Mouse (Mus musculus) frontal cortex, postnatal 10 days (tissue): ENCODE data around the gene Gm20481.
A peak's percentile ranks its signal among the peaks of the same experiment; 100 is the strongest.
"Not testable (repeated sequence)": the region's sequence is repeated elsewhere in the genome, so short reads cannot be mapped to it uniquely, and the experiment has no call there.

ENCODE experiments used
- DNase-seq, 2 experiments: peaks; one replicate each; pipeline ENCODE4 v3.0.0; 2022; ENCODE audit warnings: low spot score in 2 of 2, mixed read lengths in 1 of 2

Gm20481 gene

DNA sequence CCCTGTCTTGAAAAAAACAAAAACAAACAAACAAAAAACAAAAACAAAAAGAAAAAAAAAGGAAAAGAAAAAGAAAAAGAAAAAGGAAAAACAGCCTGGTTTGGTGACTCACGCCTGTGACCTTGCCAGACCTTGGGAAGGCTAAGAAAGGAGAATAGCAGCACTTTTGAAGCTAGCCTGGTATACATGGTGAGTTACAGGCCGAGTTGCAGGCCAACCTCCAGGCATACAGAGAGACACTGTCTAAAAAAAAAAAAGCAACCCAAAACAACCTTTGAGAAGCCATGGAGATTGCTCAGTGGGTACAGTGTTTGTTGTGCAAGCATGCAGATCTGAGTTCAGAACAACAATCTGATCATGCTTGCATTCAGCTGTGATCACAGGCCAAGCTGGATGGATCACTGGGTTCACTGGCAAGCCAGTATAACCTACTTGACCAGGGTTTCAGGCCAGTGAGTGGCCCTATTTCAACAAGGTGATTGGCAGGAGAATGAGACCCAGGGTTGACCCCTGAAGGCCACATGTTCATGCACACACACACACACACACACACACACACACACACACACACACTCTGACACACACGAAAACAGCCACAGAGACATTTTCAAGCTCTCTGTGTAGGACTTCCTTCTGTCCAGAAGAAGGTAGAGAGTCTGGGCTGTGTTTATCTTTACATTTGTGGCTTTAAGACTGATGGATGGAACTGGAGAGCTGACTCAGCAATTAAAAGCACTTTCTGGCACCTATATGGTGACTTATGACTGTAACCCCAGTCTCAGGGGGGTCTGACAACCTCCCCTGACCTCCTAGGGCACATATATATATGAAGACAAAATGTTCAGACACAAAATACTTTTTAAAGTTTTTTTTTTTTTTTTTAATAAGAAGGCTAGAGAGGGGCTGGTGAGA is 6.1 kb downstream of the Gm20481 start:
- DNase-seq, result no peak

DNA sequence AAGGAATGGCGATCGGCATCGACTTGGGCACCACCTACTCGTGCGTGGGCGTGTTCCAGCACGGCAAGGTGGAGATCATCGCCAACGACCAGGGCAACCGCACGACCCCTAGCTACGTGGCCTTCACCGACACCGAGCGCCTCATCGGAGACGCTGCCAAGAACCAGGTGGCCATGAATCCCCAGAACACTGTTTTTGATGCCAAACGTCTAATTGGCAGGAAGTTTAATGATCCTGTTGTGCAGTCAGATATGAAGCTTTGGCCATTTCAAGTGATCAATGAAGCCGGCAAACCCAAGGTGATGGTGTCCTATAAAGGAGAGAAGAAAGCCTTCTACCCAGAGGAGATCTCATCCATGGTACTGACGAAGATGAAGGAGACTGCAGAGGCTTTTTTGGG is 7.3 kb downstream of the Gm20481 start:
- DNase-seq, result no peak

DNA sequence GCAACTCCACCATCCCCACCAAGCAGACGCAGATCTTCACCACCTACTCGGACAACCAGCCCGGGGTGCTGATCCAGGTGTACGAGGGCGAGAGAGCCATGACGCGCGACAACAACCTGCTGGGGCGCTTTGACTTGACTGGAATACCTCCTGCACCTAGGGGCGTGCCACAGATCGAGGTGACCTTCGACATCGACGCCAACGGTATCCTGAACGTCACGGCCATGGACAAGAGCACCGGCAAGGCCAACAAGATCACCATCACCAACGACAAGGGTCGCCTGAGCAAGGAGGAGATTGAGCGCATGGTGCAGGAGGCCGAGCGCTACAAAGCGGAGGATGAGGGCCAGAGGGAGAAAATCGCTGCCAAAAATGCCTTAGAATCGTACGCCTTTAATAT is 8.5 kb downstream of the Gm20481 start:
- no peak for DNase-seq

DNA sequence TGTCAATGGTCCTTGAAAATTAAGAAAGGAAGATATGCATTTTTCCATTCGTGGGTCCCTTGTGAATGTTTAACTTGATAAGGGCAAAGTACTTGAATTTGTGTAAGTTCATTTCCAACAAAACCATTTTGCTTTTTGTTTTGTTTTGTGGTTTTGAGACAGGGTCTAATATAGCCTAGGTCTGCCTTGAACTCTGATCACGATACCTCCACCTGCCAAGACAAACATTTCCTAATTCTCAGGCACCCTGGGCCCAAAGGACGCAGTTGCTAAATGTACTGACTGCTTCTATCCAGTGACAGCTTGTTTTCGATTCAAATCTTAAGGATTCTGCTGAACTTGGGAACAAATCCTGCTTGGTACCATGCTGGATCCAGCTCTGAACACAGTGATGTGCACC is 9.9 kb downstream of the Gm20481 start:
- no peak for DNase-seq

DNA sequence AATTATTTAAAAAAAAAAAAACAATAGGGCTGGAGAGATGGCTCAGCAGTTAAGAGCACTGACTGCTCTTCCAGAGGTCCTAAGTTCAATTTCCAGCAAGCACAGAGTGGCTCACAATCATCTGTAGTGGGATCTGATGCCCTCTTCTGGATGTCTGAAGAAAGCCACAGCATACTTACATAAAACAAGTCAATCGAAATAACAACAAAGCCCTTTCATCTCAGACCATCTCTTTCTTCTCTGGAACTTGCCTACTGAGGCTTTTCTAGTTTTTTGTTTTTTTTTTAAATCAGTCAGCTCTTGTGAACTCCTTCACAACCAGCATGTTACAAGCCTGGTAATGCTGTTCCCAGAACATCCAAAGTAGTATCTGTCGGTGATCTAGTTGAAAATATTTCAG is 10.9 kb downstream of the Gm20481 start:
- no peak for DNase-seq

DNA sequence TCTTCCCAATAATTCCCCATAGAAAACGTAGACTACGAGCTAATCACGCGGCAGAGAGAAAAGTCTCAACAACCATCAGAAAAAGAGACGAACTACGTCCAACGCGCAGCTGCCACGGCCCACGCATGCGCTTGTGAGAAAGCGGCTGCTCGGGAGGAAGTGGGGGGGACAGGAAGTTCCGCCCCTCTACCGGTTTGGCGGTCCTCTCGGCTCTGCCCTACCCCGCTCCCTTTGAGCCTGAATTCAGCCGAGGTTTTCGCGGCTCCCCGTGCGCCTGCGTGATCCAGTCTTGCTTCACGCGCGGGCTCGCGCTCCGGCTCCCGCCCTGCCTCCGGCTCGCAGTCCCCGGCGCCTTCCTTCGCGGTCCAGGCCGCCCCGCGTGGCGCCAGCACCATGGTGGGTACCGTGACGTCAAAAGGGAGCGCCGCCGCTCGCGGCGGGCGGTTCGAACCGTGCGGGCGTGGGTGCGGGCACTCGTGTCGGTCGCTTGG is 12.0 kb downstream of the Gm20481 start, which contains the start of gene Lsm2:
Gene Lsm2 (plus strand): TSS at position 173 of the 491 bp plus-strand sequence.
- peak; percentile 81 to 89 for DNase-seq

DNA sequence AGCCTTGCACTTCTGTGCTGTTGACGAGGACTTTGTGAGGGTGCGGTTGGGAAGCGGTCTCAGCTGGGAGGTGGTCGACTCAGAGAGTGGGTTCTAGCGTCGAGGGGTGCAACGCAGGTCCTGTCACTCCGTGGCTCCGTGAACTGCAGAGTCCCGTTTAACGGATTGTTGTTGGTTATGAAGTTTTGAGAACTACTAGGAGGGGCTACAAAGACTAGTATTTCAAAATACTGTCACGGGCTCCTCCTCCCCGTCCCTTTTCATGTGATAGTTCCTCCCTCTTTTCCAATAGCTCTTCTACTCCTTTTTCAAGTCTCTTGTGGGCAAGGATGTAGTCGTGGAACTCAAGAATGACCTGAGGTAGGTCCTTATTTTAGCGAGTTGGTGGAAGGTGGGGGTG is 12.6 kb downstream of the Gm20481 start:
- DNase-seq, result no peak

DNA sequence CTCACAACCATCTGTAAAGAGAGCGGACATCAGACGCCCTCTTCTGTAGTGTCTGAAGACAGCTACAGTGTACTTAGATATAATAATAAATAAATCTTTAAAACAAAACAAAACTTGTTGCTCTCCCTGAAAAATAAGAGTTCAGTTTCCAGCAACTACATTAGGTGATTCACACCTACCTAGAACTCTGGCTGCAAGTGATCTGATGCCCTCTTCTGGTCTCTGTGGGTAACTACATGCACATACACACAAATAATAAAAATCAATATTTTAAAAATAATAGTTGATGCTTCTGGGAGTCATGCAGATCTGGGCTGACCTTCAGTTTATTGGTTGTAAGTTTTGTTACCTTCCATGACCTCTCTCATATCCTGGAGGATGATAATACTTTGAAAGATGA is 14.5 kb downstream of the Gm20481 start:
- DNase-seq, result no peak

DNA sequence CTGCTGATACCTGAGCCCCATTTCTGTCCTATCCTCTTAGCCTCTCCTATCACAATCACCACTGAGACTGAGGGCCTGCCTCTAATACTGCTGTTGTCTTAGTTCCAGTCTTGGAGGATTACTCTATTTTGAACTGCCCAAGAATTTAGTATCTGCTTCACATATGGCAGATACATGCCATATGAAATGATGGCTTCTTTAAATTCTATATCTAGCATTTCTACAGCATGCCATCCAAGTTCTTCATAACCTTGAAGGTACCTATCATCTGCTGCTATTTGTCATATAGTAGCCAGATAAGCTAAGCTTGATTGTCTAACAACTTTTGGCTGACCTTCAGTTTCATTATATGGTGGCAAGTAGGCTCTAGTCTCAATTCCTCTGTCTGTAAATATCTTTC is 25.0 kb downstream of the Gm20481 start:
- DNase-seq, result no peak

DNA sequence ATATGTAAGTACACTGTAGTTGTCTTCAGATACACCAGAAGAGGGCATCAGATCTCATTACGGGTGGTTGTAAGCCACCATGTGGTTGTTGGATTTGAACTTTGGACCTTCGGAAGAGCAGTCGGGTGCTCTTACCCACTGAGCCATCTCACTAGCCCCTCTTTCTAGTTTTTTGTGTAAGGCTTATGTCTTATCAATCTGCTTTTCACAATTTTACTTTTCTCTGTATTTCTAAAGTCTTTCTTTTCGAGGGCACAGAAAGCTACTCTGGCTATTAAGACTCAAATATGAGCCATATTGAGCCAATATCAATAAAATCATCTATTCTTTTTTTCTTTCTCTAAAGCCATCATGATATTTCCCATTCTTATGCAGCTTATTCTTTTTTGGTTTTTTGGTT is 25.5 kb downstream of the Gm20481 start:
- not testable (repeated sequence) for DNase-seq

DNA sequence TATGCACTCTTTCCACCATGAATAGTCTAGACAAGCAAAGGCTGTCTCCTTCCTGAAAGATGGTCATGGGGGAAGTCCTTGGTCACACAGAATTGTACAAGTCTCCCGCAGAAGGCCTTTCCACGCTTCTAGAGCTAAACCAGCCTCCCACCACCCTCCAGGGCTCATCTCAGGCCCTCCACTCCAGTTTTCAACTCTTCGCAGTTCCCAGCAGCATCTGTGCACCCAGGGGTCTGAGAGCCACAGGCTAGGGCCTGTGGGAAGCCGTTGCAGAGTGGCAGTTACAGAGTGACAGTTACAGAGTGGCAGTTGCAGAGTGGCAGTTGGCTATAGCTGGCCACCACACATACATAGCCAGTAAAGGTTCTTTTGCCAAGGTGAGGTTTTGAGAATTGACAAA is 26.2 kb downstream of the Gm20481 start:
- DNase-seq, result not testable (repeated sequence)

DNA sequence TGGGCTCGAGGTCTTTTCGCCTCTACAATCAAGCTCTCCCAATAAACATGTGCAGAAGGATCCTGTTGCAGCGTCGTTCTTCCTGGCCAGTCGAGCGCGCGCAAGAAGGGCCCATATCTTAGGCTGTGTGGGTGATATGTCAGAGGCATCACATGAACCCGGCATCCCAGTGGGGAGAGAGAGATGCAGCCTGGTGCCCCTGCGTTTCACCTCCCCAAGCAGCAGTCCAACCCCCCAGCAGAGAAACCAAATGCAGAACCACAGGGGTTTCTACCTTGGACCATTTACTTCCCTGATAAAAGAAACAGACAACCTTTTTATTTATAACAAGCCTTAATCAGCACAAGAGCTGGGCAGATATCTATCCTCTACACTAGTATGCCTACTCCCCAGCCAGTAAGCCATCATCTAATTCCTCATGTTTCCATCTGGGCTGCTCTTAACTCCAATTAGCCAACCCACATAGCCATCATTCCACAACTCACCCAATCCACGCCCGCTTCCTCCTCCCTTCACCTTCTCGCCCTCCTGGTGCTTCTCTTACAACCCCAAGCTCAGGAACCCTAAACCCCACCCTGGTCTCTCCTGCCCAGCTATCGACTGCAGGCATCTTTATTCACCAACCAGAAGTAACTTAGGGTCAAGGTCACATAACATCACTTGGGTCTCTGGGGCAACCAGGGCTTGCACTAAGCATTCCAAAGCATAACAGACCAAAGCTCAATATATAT is 26.9 kb downstream of the Gm20481 start:
- DNase-seq, result no peak

DNA sequence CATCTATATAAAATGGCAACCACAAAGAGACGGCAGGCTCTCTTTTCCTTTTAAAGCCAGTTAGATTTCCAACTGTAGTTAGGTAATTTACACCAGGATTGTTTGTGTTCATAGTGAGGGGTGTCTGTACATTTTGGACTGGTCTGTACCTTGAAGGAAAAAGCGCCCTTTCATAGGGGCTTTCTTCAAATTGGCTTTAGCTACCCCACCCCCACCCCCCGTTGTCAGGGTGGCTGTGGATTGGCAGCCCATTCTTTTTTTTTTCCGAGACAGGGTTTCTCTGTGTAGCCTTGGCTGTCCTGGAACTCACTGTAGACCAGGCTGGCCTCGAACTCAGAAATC is 27.4 kb downstream of the Gm20481 start:
- no peak for DNase-seq

DNA sequence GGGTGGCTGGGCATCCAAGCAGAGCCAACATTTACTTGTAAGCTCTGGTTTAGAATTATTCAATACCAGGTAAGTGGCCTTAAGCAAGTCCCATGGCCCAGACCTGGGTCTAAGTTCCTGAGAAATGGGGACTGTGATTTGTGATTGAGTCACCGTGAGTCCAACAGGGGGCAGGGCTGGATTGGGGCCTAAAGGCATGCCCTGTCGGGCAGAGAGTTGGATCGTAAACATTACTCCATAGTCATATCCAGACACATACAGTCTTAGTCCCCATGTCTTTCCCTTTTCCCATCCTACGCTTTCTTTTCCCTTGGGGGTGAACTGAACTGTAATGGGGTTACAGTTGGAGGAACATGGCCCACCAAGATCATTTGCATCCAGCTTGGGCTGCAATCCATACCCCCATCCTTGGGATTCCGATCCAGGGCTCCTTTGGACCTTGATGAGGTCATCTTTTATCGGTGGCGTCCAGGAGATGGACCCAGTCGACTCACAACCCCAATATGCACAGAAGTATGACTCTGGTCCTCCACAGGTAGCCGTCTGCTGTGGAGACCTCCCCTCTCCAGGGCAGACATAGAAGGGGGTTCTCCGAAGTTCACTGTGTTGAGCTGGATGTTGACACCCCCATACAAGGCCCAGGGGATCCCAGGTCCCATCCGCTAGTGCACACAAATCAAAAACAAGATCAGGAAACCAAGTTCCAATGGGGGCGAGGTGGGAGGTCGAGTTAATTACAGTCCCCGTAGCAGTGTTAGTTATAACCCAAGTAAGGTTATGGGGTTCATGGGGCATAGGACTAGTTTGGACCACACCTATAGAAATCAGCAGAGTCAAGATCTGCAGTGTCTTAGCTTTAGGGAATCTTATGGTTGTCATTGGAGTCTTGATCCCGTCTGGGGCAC is 29.1 kb downstream of the Gm20481 start:
- no peak for DNase-seq

DNA sequence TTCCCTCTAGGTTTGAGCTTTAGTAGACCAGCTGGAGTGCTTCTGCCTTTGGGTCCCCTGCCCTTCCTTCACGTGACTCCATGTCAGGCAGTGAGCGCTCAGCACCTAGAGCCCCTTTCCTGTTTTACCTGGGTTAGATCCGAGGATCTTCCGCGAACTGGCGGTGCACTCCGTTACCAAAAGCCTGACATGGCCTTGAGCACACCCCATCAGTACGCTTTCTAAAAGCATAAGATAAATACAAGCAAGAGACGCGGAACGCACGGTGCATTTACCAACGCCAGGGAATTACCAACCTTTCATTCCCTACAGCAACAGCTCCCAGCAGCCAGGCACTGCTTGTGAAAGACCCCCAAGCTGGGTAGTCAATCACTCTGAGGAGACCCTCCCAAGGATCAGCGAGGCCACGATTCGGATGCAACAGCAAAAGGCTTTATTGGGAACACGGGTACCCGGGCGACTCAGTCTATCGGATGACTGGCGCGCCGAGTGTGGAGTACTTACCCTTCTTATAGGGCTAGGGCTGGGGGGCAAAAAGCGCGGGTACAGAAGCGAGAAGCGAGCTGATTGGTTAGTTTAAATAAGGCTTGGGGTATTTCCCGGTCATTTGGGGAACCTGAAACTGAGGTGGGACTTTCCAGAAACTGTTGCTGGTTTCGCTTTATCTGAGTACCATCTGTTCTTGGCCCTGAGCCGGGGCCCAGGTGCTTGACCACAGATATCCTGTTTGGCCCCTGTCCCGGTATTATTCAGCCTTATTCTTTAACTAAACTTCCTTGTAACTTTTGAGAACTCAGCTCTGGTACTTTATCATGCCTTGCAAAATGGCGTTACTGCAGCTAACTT is 30.4 kb downstream of the Gm20481 start:
- DNase-seq, result not testable (repeated sequence)

DNA sequence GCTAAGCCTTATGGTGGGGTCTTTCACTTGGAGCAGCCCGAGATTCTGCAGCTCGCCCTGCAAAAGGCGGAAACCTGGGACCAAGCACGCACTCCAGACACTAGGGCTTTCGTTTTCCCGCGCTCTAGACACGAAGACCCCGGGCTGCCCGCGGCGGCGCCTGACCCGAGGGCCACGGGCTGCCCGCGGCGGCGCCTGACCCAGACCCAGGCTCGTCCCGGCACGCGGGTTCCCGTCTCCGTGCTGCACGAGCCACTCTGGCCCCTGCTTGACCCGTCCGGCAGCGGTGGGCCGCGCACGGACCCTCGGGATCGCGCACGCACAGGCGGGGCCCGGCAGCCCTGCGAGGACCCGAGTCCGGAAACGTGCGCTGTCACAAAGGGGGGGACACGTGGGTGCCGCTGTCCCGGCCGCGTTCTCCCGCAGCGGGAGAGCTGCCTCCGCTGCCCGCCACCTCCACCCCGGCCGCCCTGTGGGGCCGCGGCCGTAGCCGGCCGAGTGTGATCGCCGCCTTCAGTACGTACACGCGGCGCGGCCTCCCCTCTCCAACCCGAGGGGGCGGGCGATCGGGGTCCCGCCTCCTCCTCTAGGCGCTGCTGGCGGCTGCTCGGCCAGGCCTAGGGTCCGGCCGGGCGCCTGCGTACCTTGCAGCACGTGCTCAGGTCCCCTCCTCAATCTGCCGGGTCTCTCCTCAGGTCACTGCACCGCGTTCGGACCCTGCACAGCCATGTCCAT is 31.2 kb downstream of the Gm20481 start, which contains the start of gene Vars:
Gene Vars (plus strand): TSS at position 271 of the 735 bp plus-strand sequence.
- peak; percentile 70 to 83 for DNase-seq

DNA sequence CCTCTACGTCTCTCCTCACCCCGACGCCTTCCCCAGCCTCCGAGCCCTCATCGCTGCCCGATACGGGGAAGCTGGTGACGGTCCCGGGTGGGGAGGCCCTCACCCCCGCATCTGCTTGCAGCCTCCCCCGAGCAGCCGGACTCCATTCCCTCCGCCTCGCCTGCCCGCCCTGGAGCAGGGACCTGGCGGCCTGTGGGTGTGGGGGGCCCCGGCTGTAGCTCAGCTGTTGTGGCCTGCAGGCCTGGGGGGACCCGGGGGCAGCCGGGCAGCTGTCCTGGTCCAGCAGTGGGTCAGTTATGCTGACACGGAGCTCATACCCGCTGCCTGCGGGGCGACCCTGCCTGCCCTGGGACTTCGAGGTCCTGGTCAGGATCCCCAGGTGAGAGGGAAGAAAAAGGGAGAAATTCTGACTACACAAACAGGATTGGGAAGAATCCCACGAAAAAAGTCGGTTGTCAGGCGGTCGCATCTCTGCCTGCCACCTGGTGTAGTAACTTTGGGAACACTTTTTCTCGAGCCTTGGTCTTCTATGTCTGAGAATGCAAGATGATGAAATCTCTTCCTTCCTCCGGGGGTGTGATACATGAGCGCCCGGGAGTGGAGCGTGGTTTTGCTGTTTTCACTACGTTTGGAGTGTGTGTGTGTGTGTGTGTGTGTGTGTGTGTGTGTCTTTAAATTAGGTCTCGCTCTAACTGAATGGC is 31.9 kb downstream of the Gm20481 start:
- no peak for DNase-seq

DNA sequence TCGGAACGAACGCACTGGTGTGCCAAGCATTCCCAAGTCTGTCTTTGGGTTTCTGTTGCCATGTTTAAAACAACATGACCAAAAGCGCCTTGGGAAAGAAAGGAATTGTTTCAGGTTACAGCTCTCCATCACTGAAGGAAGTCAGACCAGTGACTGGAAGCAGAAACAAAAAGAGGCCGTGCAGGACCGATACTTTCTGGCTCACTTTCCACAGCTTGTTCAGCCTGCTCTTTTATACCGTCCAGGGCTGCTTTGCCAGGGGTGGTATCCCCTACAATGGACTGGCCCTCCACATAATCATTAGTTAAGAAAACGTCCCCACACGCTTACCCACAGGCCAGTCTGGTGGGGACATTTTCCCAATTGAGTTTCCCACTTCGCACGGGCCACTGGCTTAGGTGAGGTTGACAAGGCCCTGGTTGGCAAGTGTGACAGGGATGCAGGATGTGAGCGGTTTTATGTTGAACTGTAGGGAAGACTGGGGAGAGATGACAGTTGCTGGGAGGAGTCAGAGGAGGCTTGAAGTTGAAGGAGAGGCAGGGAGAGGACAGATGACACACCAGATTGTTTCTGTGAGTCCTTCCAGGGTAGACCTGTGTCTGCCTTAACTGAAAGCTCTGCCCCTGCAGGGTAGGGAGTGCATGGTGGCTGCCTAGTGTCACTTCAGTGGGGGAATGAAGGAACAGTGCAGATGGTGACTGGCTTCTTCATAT is 32.6 kb downstream of the Gm20481 start:
- no peak for DNase-seq
